Mouse (Mus musculus) adrenal gland, postnatal 14 days (tissue): Measurements from ENCODE around the gene Slfn8. TPM values are rescaled to one million over a fixed set of nuclear protein-coding genes. Genes with fewer than 3 reads are reported as not detected.
A peak's percentile ranks its signal among the peaks of the same experiment; 100 is the strongest.
"Not testable (repeated sequence)": the region's sequence is repeated elsewhere in the genome, so short reads cannot be mapped to it uniquely, and the experiment has no call there.

ENCODE experiments used
- DNase-seq: peaks from one replicate; pipeline ENCODE4 v3.0.0; 2021; ENCODE audit warnings: mixed read lengths
- microRNA-seq, 2 experiments: library from miRNA; unstranded; fragments of <30 nt; microRNA quantifications; one replicate each; pipeline ENCODE4 v1.2.0; 2021
- total RNA-seq: library from RNA; stranded (reverse); gene quantifications from 2 replicates; pipeline ENCODE4 v1.2.3, GENCODE M21; 2021

Slfn8 gene
- total RNA-seq, 1 experiment from 2014 or later, result 0.93 TPM

- peak; percentile 90 for DNase-seq
These were observed 29.0 kb downstream of the Slfn8 start, which contains the start of gene Slfn9 for GRCm38 (mm10) chr11:82991469-82992166. Gene Slfn9, minus strand, starts transcription at chr11:82991830.

- DNase-seq, result peak; percentile 75
These were observed 29.8 kb downstream of the Slfn8 start for GRCm38 (mm10) chr11:82990612-82991385.

GRCm38 (mm10) chr11:82989357-82989756 is 31.3 kb downstream of the Slfn8 start:
- peak; percentile 12 for DNase-seq

GRCm38 (mm10) chr11:82987621-82988020 is 33.0 kb downstream of the Slfn8 start:
- no peak for DNase-seq

GRCm38 (mm10) chr11:82983193-82983592 is 37.4 kb downstream of the Slfn8 start:
- DNase-seq, result peak; percentile 37

GRCm38 (mm10) chr11:82982409-82982808 is 38.2 kb downstream of the Slfn8 start:
- not testable (repeated sequence) for DNase-seq

- peak; percentile 64 for DNase-seq
These were observed 46.7 kb downstream of the Slfn8 start for GRCm38 (mm10) chr11:82973916-82974315.

- no peak for DNase-seq
These were observed 49.0 kb downstream of the Slfn8 start for GRCm38 (mm10) chr11:82971590-82971974.

- DNase-seq, result peak; percentile 70
These were observed 49.7 kb downstream of the Slfn8 start for GRCm38 (mm10) chr11:82970712-82971589.

- no peak for DNase-seq
These were observed 58.4 kb downstream of the Slfn8 start for GRCm38 (mm10) chr11:82962215-82962614.

GRCm38 (mm10) chr11:82961743-82962142 is 58.9 kb downstream of the Slfn8 start:
- no peak for DNase-seq

GRCm38 (mm10) chr11:82959613-82960012 is 61.0 kb downstream of the Slfn8 start:
- DNase-seq, result peak; percentile 60

- DNase-seq, result no peak
These were observed 63.7 kb downstream of the Slfn8 start for GRCm38 (mm10) chr11:82956925-82957324.

- DNase-seq, result no peak
These were observed 66.0 kb downstream of the Slfn8 start for GRCm38 (mm10) chr11:82954631-82955030.

GRCm38 (mm10) chr11:82952612-82953542 is 67.7 kb downstream of the Slfn8 start:
- DNase-seq, result peak; percentile 19

Small RNA genes within 50 kb of the gene (microRNA-seq; reads per million reads assigned to microRNA genes)
- gene Gm27598 (0 reads per million in 2 experiments), gene Mir7679 (0 reads per million in 2 experiments)

Other genes starting within 250 kb of the Slfn8 start
- gene Lig3, start 239.7 kb downstream of the Slfn8 start, total RNA-seq, result 22.0 and 22.5 TPM in 2 replicates
- gene Rffl, start 149.6 kb downstream of the Slfn8 start, total RNA-seq, result 7.8 and 11.8 TPM in 2 replicates
- gene Rad51d, start 130.2 kb downstream of the Slfn8 start, total RNA-seq, result 15.0 and 15.4 TPM in 2 replicates
- gene Fndc8, start 128.7 kb downstream of the Slfn8 start, total RNA-seq, result 0.15 and 0.23 TPM in 2 replicates
- gene Nle1, start 112.4 kb downstream of the Slfn8 start, total RNA-seq, result 17.7 and 26.5 TPM in 2 replicates
- 18.7 and 24.2 TPM in 2 replicates for gene Unc45b, start 110.3 kb downstream of the Slfn8 start, total RNA-seq
- 56.2 and 66.5 TPM in 2 replicates for gene Slfn5, start 69.5 kb downstream of the Slfn8 start, total RNA-seq
- gene Slfn9, start 29.0 kb downstream of the Slfn8 start, total RNA-seq, result 10.8 and 10.9 TPM in 2 replicates
- 4.1 and 15.8 TPM in 2 replicates for gene Slfn2, start 44.3 kb upstream of the Slfn8 start, total RNA-seq
- gene Slfn1, start 96.0 kb upstream of the Slfn8 start, total RNA-seq, result 0.48 and 5.3 TPM in 2 replicates
- gene Slfn4, start 154.4 kb upstream of the Slfn8 start, total RNA-seq, result 0.22 and 0.30 TPM in 2 replicates
- 3.8 and 4.2 TPM in 2 replicates for gene Slfn3, start 170.5 kb upstream of the Slfn8 start, total RNA-seq